Mouse (Mus musculus) heart, embryonic 12.5 days (tissue): ENCODE measurements at regions not wholly inside any gene's neighbourhood (a gene's known extent, or its start where the extent isn't known, plus 50 kb on each side); places are given as distances from the start of the nearest gene placed in this dataset.

ENCODE experiments used
- ATAC-seq: fragments of 200-750 bp; cut with Nextera tagmentation; 2 replicates; pipeline ENCODE4 v1.8.0; 2017; ENCODE audit warnings: moderate TSS enrichment, moderate library complexity; ENCODE audit not compliant: insufficient number of reproducible peaks, low FRiP score
- H3K27ac ChIP-seq: fragments of 300-500 bp; sonication (generic); 2 replicates; pipeline ENCODE4 v1.5.1; 2016; ENCODE audit warnings: mild to moderate bottlenecking, moderate library complexity; ENCODE audit not compliant: poor library complexity, severe bottlenecking
- H3K27me3 ChIP-seq: fragments of 300-500 bp; sonication (generic); replicated peaks from 2 replicates; pipeline ENCODE4 v1.6.1; 2016; ENCODE audit warnings: mild to moderate bottlenecking, moderate library complexity
- H3K36me3 ChIP-seq: fragments of 300-500 bp; sonication (generic); 2 replicates; pipeline ENCODE4 v1.6.1; 2016; ENCODE audit warnings: mild to moderate bottlenecking, moderate library complexity
- H3K4me1 ChIP-seq: fragments of 300-500 bp; sonication (generic); replicated peaks from 2 replicates; pipeline ENCODE4 v1.6.1; 2016; ENCODE audit warnings: mild to moderate bottlenecking
- H3K4me2 ChIP-seq: fragments of 300-500 bp; sonication (generic); 2 replicates; pipeline ENCODE4 v1.6.1; 2016; ENCODE audit warnings: mild to moderate bottlenecking, moderate library complexity
- H3K4me3 ChIP-seq: fragments of 300-500 bp; sonication (generic); 2 replicates; pipeline ENCODE4 v1.5.1; 2016; ENCODE audit warnings: mild to moderate bottlenecking
- H3K9ac ChIP-seq: fragments of 300-500 bp; sonication (generic); 2 replicates; pipeline ENCODE4 v1.6.1; 2016; ENCODE audit warnings: mild to moderate bottlenecking, moderate library complexity
- H3K9me3 ChIP-seq: fragments of 300-500 bp; sonication (generic); replicated peaks from 2 replicates; pipeline ENCODE4 v1.6.1; 2016; ENCODE audit warnings: mild to moderate bottlenecking, moderate library complexity
- WGBS: fragments of 180-500 bp; shearing (Covaris S2); methylation state at CpG from one replicate; pipeline ENCODE4 v1.1.7; 2016; 5-methylcytosine and 5-hydroxymethylcytosine counted together

GRCm38 (mm10) chr7:31455775-31456174, 80.4 kb downstream of the Scgb1b3 start:
- WGBS: 45% methylated on average over 8 of the region's 8 CpGs
- no peaks in the 10 kb centered on the region for H3K36me3 ChIP-seq
- peaks cover 55% of the 10 kb centered on the region for H3K9me3 ChIP-seq
- H3K9ac ChIP-seq: no peak overlapping the region
- no peak for ATAC-seq
- no peak overlapping the region for H3K27ac ChIP-seq
- no peaks in the 10 kb centered on the region for H3K4me1 ChIP-seq
- no peaks in the 10 kb centered on the region for H3K27me3 ChIP-seq
- H3K4me2 ChIP-seq: no peak overlapping the region
- H3K4me3 ChIP-seq: no peak overlapping the region
